Mouse (Mus musculus) forebrain, embryonic 14.5 days (tissue): ENCODE data around the gene Zbtb7a. TPM values are rescaled to one million over a fixed set of nuclear protein-coding genes. Genes with fewer than 3 reads are reported as not detected.

ENCODE experiments used
- microRNA-seq: library from miRNA; unstranded; fragments of <30 nt; microRNA quantifications from one replicate; pipeline ENCODE4, GENCODE M21; 2016
- polyA plus RNA-seq: library from polyadenylated mRNA; unstranded; fragments of >200 nt; fragmentation: Nextera tagmentation; extraction: Ambion mirVana; gene quantifications from 2 replicates; pipeline ENCODE4 v1.2.1, GENCODE M21; 2014

Gene Zbtb7a
- polyA plus RNA-seq, 1 experiment from 2014 or later: 6.2 TPM

Small RNA genes within 50 kb of the gene (microRNA-seq; reads per million reads assigned to microRNA genes)
- not detected for gene Mir5615-1
- gene Mir5615-2: not detected

Other genes with a start within 250 kb of the Zbtb7a start
- 355 and 398 TPM in 2 replicates for gene Timm13, start 234.3 kb upstream of the Zbtb7a start, polyA plus RNA-seq
- gene Lmnb2, start 217.0 kb upstream of the Zbtb7a start, polyA plus RNA-seq: 12.1 and 14.4 TPM in 2 replicates
- gene Gadd45b, start 205.1 kb upstream of the Zbtb7a start, polyA plus RNA-seq: 5.2 and 6.2 TPM in 2 replicates
- 15.3 and 20.8 TPM in 2 replicates for gene Gng7, start 120.3 kb upstream of the Zbtb7a start, polyA plus RNA-seq
- gene Diras1, start 109.6 kb upstream of the Zbtb7a start, polyA plus RNA-seq: 19.0 and 21.0 TPM in 2 replicates
- gene Slc39a3, start 97.8 kb upstream of the Zbtb7a start, polyA plus RNA-seq: 20.7 and 26.9 TPM in 2 replicates
- gene Sgta, start 75.0 kb upstream of the Zbtb7a start, polyA plus RNA-seq: 304 and 312 TPM in 2 replicates
- gene Thop1, start 65.2 kb upstream of the Zbtb7a start, polyA plus RNA-seq: 38.9 and 45.6 TPM in 2 replicates
- 0.14 and 0.25 TPM in 2 replicates for gene Creb3l3, start 36.3 kb upstream of the Zbtb7a start, polyA plus RNA-seq
- gene Map2k2, start 29.3 kb upstream of the Zbtb7a start, polyA plus RNA-seq: 180 and 203 TPM in 2 replicates
- 44.0 and 45.5 TPM in 2 replicates for gene Pias4, start 32.7 kb downstream of the Zbtb7a start, polyA plus RNA-seq
- gene Eef2, start 41.4 kb downstream of the Zbtb7a start, polyA plus RNA-seq: 474 and 520 TPM in 2 replicates
- gene Dapk3, start 47.8 kb downstream of the Zbtb7a start, polyA plus RNA-seq: 49.0 and 50.0 TPM in 2 replicates
- gene 4930442H23Rik, start 48.6 kb downstream of the Zbtb7a start, polyA plus RNA-seq: not detected in 2 replicates
- not detected in 2 replicates for gene Nmrk2, start 66.8 kb downstream of the Zbtb7a start, polyA plus RNA-seq
- gene Atcay, start 95.6 kb downstream of the Zbtb7a start, polyA plus RNA-seq: 56.6 and 78.4 TPM in 2 replicates
- 7.5 and 13.4 TPM in 2 replicates for gene Zfr2, start 97.9 kb downstream of the Zbtb7a start, polyA plus RNA-seq
- gene Matk, start 117.7 kb downstream of the Zbtb7a start, polyA plus RNA-seq: 12.3 and 17.4 TPM in 2 replicates
- gene Mrpl54, start 131.7 kb downstream of the Zbtb7a start, polyA plus RNA-seq: 107 and 136 TPM in 2 replicates
- 30.5 and 36.8 TPM in 2 replicates for gene Apba3, start 131.7 kb downstream of the Zbtb7a start, polyA plus RNA-seq
- 4.8 and 7.0 TPM in 2 replicates for gene Tjp3, start 156.4 kb downstream of the Zbtb7a start, polyA plus RNA-seq
- gene Pip5k1c, start 157.7 kb downstream of the Zbtb7a start, polyA plus RNA-seq: 76.4 and 114 TPM in 2 replicates
- gene Cactin, start 185.9 kb downstream of the Zbtb7a start, polyA plus RNA-seq: 16.8 and 22.2 TPM in 2 replicates
- 2.9 and 4.1 TPM in 2 replicates for gene Tbxa2r, start 193.5 kb downstream of the Zbtb7a start, polyA plus RNA-seq
- not detected in 2 replicates for gene Gipc3, start 208.0 kb downstream of the Zbtb7a start, polyA plus RNA-seq
- 42.5 and 44.4 TPM in 2 replicates for gene Hmg20b, start 215.3 kb downstream of the Zbtb7a start, polyA plus RNA-seq
- gene Mfsd12, start 222.3 kb downstream of the Zbtb7a start, polyA plus RNA-seq: 4.1 and 4.9 TPM in 2 replicates
- gene 4930404N11Rik, start 230.6 kb downstream of the Zbtb7a start, polyA plus RNA-seq: 0.33 TPM in 1 of 2 replicates, not detected in the other
- gene Fzr1, start 243.3 kb downstream of the Zbtb7a start, polyA plus RNA-seq: 101 and 109 TPM in 2 replicates
- gene Dohh, start 249.2 kb downstream of the Zbtb7a start, polyA plus RNA-seq: 78.7 and 78.8 TPM in 2 replicates
- 3.6 and 4.8 TPM in 2 replicates for gene Gm48551, start 249.2 kb downstream of the Zbtb7a start, polyA plus RNA-seq